Mouse (Mus musculus): ENCODE measurements at regions not wholly inside any gene's neighbourhood (a gene's known extent, or its start where the extent isn't known, plus 50 kb on each side); places are given as distances from the start of the nearest gene placed in this dataset.

DNA sequence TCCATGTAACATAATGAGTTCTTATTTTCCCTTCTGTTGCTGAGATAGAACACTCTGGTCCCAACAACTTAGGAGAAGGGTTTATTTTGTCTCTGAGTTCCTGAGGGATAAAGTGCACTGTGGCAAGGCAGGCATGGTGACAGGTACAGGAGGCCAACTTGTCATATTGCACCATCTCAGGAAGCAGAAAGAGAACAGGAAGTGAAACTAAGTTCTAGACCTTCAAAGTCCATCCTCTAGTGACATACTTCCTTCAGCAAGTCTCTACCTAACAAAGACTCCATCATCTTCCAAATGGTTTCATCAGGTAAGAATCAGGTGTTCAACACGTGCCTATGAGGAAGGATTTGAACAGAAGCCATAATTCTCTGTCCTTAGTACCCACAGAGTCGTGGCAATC, 266.1 kb upstream of the Mtpn start:
- Histone ChIP-seq H3K9ac (replicated peaks) (no peak overlapping the region), H3K27me3 (replicated peaks) (no peaks in the 10 kb centered on the region), H3K9me3 (replicated peaks) (no peaks in the 10 kb centered on the region), H3K27ac (replicated peaks) (no peak overlapping the region), H3K4me3 (replicated peaks) (no peak overlapping the region), H3K4me1 (no peaks in the 10 kb centered on the region), H3K4me2 (no peak overlapping the region), H3K36me3 (no peaks in the 10 kb centered on the region)
- ATAC-seq (ENCODE audit: low FRiP score) = no peak
- 88% methylated on average over 2 of the region's 2 CpGs for WGBS

DNA sequence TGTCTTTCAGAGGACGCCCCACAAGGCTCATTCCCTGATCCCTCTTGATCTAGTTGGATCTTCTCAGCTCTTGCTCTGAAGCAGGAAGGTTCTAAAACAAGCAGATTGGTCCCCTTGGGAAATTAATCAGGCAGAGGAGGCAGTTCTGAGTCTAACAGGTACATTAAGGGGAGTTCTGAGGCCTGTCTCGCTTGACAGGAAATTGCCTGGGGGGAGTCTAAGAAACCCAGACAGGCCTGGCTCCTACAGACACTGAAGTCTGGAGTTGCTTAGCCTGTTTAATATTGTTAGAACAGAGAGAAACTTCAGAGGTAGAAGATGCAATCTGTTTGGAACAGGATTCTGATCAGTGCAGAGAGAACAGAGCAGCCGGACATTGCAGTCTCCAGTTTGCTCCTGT, 264.4 kb upstream of the Mtpn start:
- 85% methylated on average over 3 of the region's 3 CpGs for WGBS
- H3K4me2 ChIP-seq = no peak overlapping the region
- no peaks in the 10 kb centered on the region for H3K4me1 ChIP-seq
- no peak for ATAC-seq (ENCODE audit: low FRiP score)
- no peak overlapping the region for H3K4me3 ChIP-seq (replicated peaks)
- H3K27ac ChIP-seq (replicated peaks) = no peak overlapping the region
- no peaks in the 10 kb centered on the region for H3K36me3 ChIP-seq
- no peaks in the 10 kb centered on the region for H3K27me3 ChIP-seq (replicated peaks)
- no peak overlapping the region for H3K9ac ChIP-seq (replicated peaks)
- no peaks in the 10 kb centered on the region for H3K9me3 ChIP-seq (replicated peaks)

DNA sequence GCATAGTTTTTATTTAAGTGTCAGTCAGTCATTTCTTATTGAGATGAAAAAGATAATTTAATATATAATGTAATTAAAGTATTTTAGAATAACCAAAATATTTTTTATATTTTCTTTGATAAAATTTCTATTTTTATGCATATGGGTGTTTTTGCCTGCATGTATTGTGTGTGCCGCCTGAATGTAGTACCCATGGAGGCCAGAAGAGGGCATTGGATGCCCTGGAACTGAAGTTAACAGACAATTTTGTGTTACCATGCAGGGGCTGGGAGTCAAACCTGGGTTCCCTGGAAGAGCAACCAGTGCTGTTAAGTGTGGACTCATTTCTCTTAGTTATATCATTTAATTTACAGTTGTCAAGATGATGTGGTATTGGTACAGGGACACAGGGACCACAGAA, 240.0 kb upstream of the Mtpn start:
- Histone ChIP-seq H3K27me3 (replicated peaks) (no peaks in the 10 kb centered on the region), H3K9me3 (replicated peaks) (no peaks in the 10 kb centered on the region), H3K4me2 (no peak overlapping the region), H3K27ac (replicated peaks) (no peak overlapping the region), H3K9ac (replicated peaks) (no peak overlapping the region), H3K4me1 (no peaks in the 10 kb centered on the region), H3K36me3 (no peaks in the 10 kb centered on the region), H3K4me3 (replicated peaks) (no peak overlapping the region)
- ATAC-seq (ENCODE audit: low FRiP score) = no peak
- 100% methylated on average over 1 of the region's 1 CpGs for WGBS

DNA sequence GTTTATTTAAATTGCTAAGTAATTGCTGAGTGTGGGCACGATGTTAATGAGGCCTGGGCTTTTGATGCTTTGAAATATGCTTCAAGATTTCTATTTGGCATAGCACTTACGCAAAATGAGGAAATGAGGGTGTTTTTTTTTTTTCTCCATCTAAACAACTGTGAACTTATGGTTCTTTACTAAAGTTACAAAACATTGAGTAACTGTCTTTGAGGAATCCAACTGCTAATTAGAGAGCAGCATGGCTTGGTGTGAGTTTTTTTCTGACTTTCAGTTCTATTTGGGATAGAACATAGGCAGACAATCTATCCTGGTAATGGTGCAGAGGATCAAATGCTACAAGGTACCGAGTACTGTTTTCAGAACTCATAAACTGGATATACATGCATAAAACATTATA, 231.2 kb upstream of the Mtpn start:
- Histone ChIP-seq H3K27me3 (replicated peaks) (no peaks in the 10 kb centered on the region), H3K36me3 (no peaks in the 10 kb centered on the region), H3K9ac (replicated peaks) (no peak overlapping the region), H3K4me1 (no peaks in the 10 kb centered on the region), H3K9me3 (replicated peaks) (no peaks in the 10 kb centered on the region), H3K4me2 (no peak overlapping the region), H3K27ac (replicated peaks) (no peak overlapping the region), H3K4me3 (replicated peaks) (no peak overlapping the region)
- WGBS = 90% methylated on average over 3 of the region's 3 CpGs
- ATAC-seq (ENCODE audit: low FRiP score) = no peak

DNA sequence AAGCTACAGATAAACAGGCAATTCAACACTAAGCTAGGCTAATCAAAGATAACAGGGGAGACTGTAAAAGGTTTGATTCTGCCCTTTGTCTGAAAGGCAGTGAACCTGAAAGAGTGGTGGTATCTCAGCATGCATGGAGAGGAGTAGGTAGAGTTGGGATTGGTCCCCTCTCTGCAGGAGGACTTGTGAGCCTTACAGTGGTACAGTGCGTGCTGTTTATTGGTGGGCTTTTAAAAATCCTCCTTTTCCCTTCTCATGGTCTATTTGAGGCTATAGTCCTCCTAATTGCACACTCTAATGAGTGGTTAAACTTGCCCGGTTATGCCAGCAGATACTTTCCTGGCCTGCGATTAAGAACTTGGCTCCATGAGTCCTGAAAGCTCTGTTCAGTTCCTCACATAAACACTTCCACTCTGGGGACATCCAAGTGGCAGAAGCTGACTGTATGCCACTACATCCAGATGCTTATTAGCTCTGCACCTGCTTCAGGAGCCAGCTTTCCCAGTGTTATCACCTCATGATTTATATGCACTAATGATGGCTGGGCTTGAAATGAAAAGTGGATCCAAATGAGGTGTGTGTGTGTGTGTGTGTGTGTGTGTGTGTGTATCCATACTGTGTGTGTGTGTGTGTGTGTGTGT, 220.0 kb upstream of the Mtpn start:
- H3K4me1 ChIP-seq = peaks cover 3% of the 10 kb centered on the region; the same call in 1 of the 2 replicates
- 42% methylated on average over 3 of the region's 3 CpGs for WGBS
- H3K9ac ChIP-seq (replicated peaks) = no peak overlapping the region
- no peak overlapping the region for H3K27ac ChIP-seq (replicated peaks)
- H3K27me3 ChIP-seq (replicated peaks) = no peaks in the 10 kb centered on the region
- no peak overlapping the region for H3K4me2 ChIP-seq
- H3K9me3 ChIP-seq (replicated peaks) = no peaks in the 10 kb centered on the region
- no peaks in the 10 kb centered on the region for H3K36me3 ChIP-seq
- no peak overlapping the region for H3K4me3 ChIP-seq (replicated peaks)
- ATAC-seq (ENCODE audit: low FRiP score) = peak; percentile 63; the same call in 1 of the 2 replicates

DNA sequence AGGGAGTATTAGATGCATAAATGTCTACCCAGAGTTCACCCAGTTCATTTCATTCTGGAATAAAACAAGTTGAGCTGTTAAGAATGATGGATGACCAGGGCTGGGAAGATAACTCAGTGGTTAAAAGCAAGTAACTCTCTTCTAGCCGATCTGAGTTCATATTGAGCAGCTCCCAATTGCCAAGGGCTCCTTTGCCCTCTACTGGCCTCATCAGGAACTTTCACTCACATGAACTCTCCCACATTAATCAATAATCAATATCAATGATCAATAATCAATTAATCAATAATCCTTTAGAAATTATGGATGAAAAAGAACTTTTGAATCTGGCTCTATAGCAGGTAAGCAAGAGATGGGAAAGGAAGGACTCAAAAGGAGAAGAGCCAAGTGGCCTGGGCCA, 206.3 kb upstream of the Mtpn start:
- Histone ChIP-seq H3K36me3 (no peaks in the 10 kb centered on the region), H3K9ac (replicated peaks) (no peak overlapping the region), H3K4me1 (no peaks in the 10 kb centered on the region), H3K4me3 (replicated peaks) (no peak overlapping the region), H3K9me3 (replicated peaks) (no peaks in the 10 kb centered on the region), H3K27me3 (replicated peaks) (no peaks in the 10 kb centered on the region), H3K4me2 (no peak overlapping the region), H3K27ac (replicated peaks) (no peak overlapping the region)
- no peak for ATAC-seq (ENCODE audit: low FRiP score)
- WGBS = 44% methylated on average over 1 of the region's 1 CpGs

DNA sequence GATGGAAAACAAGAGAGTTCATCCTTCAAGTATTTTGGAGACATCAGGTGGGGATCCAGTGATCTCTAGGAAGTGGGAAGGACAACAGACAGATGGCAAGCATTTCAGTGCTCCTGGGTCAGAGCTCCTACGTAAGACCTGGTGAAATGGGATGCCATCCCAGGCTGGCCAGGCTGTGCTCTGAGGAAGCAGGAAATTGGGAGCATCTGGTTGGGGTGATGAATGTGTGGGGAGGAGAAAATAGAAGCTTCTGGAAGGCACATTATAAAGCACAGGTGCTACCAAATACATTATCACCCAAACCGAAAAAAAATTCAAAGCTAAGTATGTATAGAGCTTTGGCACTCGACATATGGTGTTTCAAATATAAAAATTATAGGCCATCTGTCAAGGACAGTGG, 165.9 kb upstream of the Mtpn start:
- Histone ChIP-seq H3K27me3 (replicated peaks) (no peaks in the 10 kb centered on the region), H3K4me3 (replicated peaks) (no peak overlapping the region), H3K27ac (replicated peaks) (no peak overlapping the region), H3K9ac (replicated peaks) (no peak overlapping the region), H3K4me2 (no peak overlapping the region), H3K4me1 (no peaks in the 10 kb centered on the region), H3K36me3 (no peaks in the 10 kb centered on the region), H3K9me3 (replicated peaks) (no peaks in the 10 kb centered on the region)
- WGBS = 88% methylated on average over 3 of the region's 3 CpGs
- ATAC-seq (ENCODE audit: low FRiP score) = no peak

DNA sequence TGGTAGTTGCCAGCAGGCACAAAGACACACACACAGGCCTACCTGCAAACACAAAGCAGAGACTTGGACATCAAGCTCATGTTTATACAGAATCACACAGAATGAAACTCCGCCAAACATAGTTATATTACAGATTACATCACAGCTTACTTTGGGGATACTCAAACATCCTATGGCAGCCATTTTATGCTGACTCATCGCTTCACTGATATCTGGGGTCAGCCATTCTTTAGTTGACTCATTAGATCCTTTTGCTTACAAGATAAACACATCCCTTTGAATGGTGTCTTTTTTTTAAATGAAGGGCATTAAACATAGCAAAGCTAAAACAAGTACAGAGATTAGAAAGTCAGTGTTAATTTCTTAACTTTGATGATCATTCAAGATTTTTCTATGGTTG, 127.4 kb upstream of the Mtpn start:
- Histone ChIP-seq H3K4me3 (replicated peaks) (no peak overlapping the region), H3K27ac (replicated peaks) (no peak overlapping the region), H3K9ac (replicated peaks) (no peak overlapping the region), H3K27me3 (replicated peaks) (no peaks in the 10 kb centered on the region), H3K9me3 (replicated peaks) (no peaks in the 10 kb centered on the region), H3K36me3 (no peaks in the 10 kb centered on the region), H3K4me2 (no peak overlapping the region), H3K4me1 (no peaks in the 10 kb centered on the region)
- 95% methylated on average over 2 of the region's 2 CpGs for whole genome bisulfite sequencing
- no peak for ATAC-seq (ENCODE audit: low FRiP score)

DNA sequence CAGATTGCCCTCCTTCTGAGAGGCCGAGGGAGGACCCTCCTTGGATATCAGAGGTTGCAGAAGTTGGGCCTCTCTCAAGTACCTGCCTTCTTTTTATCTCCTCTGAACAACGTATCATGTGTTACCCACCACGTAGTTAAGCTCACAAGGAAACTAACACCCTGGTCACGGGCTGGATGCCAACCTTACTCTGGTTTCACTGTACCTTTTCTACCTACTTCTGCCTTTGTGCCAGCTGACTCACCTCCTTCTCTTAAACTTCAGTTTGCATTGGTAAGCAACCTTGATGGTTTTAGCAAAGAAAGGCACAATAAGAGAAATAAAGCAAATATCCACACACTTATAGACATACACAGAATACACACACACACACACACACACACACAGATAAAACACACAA, 111.7 kb upstream of the Mtpn start:
- Histone ChIP-seq H3K4me3 (replicated peaks) (no peak overlapping the region), H3K36me3 (no peaks in the 10 kb centered on the region), H3K4me1 (no peaks in the 10 kb centered on the region), H3K27ac (replicated peaks) (no peak overlapping the region), H3K27me3 (replicated peaks) (no peaks in the 10 kb centered on the region), H3K9ac (replicated peaks) (no peak overlapping the region), H3K9me3 (replicated peaks) (no peaks in the 10 kb centered on the region), H3K4me2 (no peak overlapping the region)
- 85% methylated on average over 4 of the region's 4 CpGs for WGBS
- ATAC-seq (ENCODE audit: low FRiP score) = no peak

DNA sequence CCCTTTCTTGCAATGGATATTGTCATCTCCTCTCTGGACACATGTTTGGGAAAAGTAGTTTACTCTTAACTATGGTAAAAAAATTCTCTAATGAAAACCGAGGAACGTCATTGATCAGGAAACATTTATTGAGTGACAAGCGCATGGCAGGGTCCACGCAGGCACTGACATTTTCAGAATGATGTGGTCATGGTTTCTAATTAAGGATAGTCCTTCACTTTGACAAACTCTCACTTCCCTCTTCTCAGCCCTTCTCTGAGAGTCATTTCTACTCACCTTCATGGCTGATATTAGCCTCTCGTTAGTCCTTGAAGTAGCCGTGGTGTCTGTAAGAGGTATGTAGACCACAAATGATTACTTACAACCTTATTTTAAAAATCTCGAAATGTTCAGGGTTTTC, 105.5 kb upstream of the Mtpn start:
- WGBS = 92% methylated on average over 7 of the region's 7 CpGs
- Histone ChIP-seq H3K9me3 (replicated peaks) (no peaks in the 10 kb centered on the region), H3K27ac (replicated peaks) (no peak overlapping the region)

DNA sequence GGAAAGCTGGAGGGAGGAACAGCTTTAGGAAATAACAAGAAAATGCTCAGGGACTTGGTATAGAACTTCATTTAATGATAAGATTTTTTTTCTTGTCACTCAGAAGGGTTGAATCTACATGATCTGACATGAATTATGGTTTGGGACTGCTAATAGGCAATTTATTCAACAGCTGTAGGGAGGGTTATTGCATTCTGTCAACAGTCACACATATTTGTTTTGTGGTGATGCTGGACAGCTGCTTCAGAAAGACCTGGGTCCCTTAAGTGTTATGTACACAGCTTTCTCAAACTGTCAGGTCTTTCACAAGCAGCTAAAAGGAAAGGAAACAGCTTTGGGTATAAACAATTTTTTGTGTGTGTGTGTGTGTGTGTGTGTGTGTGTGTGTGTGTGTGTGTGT, 101.0 kb upstream of the Mtpn start:
- Histone ChIP-seq H3K4me2 (no peak overlapping the region), H3K36me3 (no peaks in the 10 kb centered on the region), H3K27ac (replicated peaks) (no peak overlapping the region), H3K27me3 (replicated peaks) (no peaks in the 10 kb centered on the region), H3K4me1 (no peaks in the 10 kb centered on the region), H3K9ac (replicated peaks) (no peak overlapping the region), H3K4me3 (replicated peaks) (no peak overlapping the region), H3K9me3 (replicated peaks) (no peaks in the 10 kb centered on the region)
- ATAC-seq (ENCODE audit: low FRiP score) = no peak

More for the DNA sequence above, 105.5 kb upstream of the Mtpn start:
- H3K4me1 ChIP-seq = no peaks in the 10 kb centered on the region
- no peaks in the 10 kb centered on the region for H3K27me3 ChIP-seq (replicated peaks)
- no peak overlapping the region for H3K9ac ChIP-seq (replicated peaks)
- no peaks in the 10 kb centered on the region for H3K36me3 ChIP-seq
- no peak for ATAC-seq (ENCODE audit: low FRiP score)
- no peak overlapping the region for H3K4me2 ChIP-seq
- no peak overlapping the region for H3K4me3 ChIP-seq (replicated peaks)

DNA sequence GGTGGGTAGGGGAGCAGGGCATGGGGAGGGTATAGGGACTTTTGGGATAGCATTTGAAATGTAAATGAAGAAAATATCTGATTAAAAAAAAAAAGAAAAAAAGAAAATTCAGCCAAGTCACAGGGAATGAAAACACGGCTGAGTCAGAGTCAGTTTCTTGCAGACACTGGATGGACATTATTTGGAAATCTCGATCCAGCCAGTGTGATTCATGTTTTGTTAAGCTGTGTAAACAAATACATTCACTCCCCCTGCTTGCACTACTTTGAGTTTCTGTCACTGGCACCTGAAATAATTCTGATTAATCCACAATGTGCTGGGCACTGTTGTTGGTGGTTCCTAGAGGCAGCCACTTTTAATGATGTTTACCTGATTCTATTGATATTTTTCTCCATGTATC, 68.6 kb upstream of the Mtpn start:
- no peaks in the 10 kb centered on the region for H3K36me3 ChIP-seq
- H3K4me3 ChIP-seq (replicated peaks) = no peak overlapping the region
- H3K27me3 ChIP-seq (replicated peaks) = no peaks in the 10 kb centered on the region
- 86% methylated on average over 2 of the region's 2 CpGs for WGBS
- no peak overlapping the region for H3K9ac ChIP-seq (replicated peaks)
- H3K4me1 ChIP-seq = no peaks in the 10 kb centered on the region
- ATAC-seq (ENCODE audit: low FRiP score) = no peak
- H3K4me2 ChIP-seq = no peak overlapping the region
- no peak overlapping the region for H3K27ac ChIP-seq (replicated peaks)
- H3K9me3 ChIP-seq (replicated peaks) = no peaks in the 10 kb centered on the region

DNA sequence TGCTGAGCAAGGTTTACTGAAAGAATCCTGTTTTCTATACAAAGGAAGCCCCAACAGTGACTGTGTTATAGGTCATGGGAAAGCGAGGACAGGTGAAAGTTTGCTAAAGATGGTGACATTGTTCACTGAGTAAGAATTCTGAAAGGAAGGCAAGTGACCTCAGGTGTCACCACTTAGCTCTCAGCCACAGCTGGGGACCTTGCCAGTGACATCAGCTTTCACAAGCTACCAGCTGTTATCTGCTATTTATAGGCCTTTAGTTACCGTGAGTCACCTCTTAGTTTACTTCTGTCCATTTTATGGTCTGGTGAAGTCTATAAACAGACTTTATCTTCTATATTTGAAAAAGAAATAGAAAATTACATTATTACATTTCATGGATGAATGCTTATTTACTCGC, 65.4 kb upstream of the Mtpn start:
- H3K4me2 ChIP-seq = no peak overlapping the region
- 82% methylated on average over 3 of the region's 3 CpGs for WGBS
- no peaks in the 10 kb centered on the region for H3K36me3 ChIP-seq
- no peak overlapping the region for H3K4me3 ChIP-seq (replicated peaks)
- no peak for ATAC-seq (ENCODE audit: low FRiP score)
- no peaks in the 10 kb centered on the region for H3K9me3 ChIP-seq (replicated peaks)
- H3K4me1 ChIP-seq = no peaks in the 10 kb centered on the region
- H3K27me3 ChIP-seq (replicated peaks) = no peaks in the 10 kb centered on the region
- no peak overlapping the region for H3K27ac ChIP-seq (replicated peaks)
- H3K9ac ChIP-seq (replicated peaks) = no peak overlapping the region

Measured in neural tube, embryonic 15.5 days (tissue).